Mouse (Mus musculus) large intestine, adult 2 months (tissue): ENCODE measurements around the gene Cyb5rl. TPM values are rescaled to one million over a fixed set of nuclear protein-coding genes. Genes with fewer than 3 reads are reported as not detected.

Experiments
- DNase-seq: peaks from one replicate; pipeline ENCODE4 v3.0.0-alpha.2; 2012; ENCODE audit warnings: low read depth, low spot score
- WGBS: fragments of 180-500 bp; shearing (Covaris S2); methylation state at CpG from one replicate; pipeline ENCODE4 v1.1.7; 2018; 5-methylcytosine and 5-hydroxymethylcytosine counted together
- polyA plus RNA-seq: library from polyadenylated mRNA; depleted of rRNA; stranded (reverse); fragments of >200 nt; gene quantifications from 2 replicates; pipeline ENCODE4 v1.2.3, GENCODE M21; 2012

Gene Cyb5rl
- polyA plus RNA-seq, 1 experiment = 5.0 TPM

DNA sequence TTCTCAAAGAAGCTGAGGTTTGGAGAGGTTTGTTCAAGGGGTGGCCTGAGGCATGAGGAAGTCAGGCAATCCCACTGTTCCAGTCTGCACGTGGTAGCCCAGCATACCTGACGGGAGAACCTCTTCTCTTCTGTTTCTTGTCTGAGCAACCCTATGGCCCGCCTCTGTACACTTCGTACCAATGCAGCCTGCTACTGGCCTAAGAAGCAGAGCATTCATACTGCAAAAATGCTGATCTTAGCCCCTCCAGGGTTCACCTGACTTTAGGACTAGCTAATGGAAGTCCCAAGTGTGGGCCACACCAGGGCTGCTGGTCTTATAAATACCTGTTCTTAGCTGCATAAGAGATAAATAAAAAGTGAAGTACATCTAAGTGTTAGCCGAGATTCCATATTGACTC, 8.4 kb upstream of the Cyb5rl start:
- 77% methylated on average over 5 of the region's 5 CpGs for WGBS
- no peak for DNase-seq

- no peak for DNase-seq
- WGBS = 79% methylated on average over 6 of the region's 6 CpGs
Observed at GRCm38 (mm10) chr4:107058781-107059180, 8.0 kb upstream of the Cyb5rl start.

- no peak for DNase-seq
- WGBS = 91% methylated on average over 4 of the region's 4 CpGs
Observed at GRCm38 (mm10) chr4:107061560-107061959, 5.2 kb upstream of the Cyb5rl start.

DNA sequence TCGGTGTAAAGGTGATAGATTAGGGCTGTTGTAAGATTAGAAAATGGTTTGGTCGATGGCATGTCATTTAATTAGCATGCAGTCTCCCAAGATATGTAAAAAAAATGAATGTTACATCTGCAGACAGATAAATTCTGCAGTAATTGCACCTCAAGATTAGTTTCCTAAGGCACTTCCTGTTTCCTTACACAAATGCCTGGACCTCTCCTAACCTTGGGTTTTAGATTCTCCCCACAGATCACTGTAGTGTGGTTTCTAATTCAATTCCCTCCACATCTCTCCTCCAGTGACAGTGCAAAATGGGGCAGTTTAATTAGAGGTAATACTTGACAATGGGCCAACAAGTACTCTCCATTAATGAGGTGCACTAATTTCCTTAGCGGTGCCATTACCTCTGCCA, 3.6 kb upstream of the Cyb5rl start:
- DNase-seq = no peak
- WGBS = 85% methylated on average over 3 of the region's 3 CpGs

- DNase-seq = no peak
- WGBS = 89% methylated on average over 5 of the region's 5 CpGs
Observed at GRCm38 (mm10) chr4:107064394-107065098, 2.2 kb upstream of the Cyb5rl start.

GRCm38 (mm10) chr4:107067151-107067840, 508 bp downstream of the Cyb5rl start:
- WGBS = 5% methylated on average over 33 of the region's 33 CpGs
- no peak for DNase-seq

- 91% methylated on average over 9 of the region's 9 CpGs for WGBS
- DNase-seq = no peak
Observed at GRCm38 (mm10) chr4:107072343-107072742, 5.6 kb downstream of the Cyb5rl start.

- DNase-seq = no peak
- 74% methylated on average over 5 of the region's 5 CpGs for WGBS
Observed at GRCm38 (mm10) chr4:107075456-107075855, 8.7 kb downstream of the Cyb5rl start.

DNA sequence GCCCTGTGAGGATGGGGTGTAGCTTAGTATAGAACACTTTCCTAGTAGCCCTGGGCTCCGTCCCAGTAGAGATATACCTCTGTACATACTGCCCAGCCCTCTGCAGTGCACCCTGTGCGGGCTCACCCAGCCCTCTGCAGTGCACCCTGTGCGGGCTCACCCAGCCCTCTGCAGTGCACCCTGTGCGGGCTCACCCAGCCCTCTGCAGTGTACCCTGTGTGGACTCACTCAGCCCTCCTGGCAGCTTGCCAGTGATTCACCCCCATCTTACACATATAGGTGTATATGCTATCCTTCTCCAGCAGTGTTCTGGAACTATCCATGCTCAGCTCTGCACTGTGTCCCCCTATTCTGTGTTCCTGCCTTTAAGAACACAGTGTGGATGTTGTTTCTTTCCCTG, 12.1 kb downstream of the Cyb5rl start:
- DNase-seq = no peak
- 78% methylated on average over 4 of the region's 4 CpGs for WGBS

GRCm38 (mm10) chr4:107079716-107080115, 12.9 kb downstream of the Cyb5rl start:
- no peak for DNase-seq

DNA sequence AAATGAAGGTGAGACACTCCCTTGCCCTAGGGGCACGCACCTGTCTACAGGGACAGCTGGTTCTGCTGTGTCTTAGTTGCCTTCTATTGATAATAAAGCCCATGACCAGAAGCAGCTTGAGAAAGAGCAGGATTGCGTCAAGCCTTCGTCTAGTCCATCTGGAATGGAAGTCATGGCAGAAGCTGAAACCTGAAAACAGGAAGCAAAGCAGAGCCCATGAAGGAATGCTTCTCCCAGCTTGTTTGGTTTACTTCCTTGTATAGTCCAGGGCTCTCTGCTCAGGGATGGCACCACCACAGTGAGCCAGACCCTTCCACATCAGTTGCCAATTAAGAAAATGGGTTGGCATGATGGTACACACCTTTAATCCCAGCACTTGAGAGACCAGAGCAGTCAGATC, 15.4 kb downstream of the Cyb5rl start:
- WGBS = 89% methylated on average over 3 of the region's 3 CpGs
- no peak for DNase-seq

DNA sequence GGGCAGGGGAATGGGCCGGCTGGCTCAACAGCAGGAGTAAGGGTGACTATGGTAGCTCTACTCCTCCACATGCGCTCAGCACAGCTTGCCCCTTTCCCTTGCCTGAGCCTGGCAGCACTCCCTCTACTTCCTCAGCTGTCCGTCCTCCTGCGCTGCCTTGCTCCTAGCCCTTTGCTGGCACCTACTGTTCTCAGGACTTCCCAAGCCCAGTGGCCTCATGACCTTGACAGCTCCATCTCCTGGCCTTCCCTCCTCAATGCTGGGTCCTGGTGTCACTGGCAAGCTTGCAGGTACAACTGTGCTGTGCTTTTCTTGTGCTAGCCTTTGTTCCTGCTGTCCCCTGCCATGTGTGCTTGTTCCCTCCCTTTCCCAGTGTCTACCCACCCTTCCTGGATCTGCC, 16.3 kb downstream of the Cyb5rl start:
- 90% methylated on average over 4 of the region's 4 CpGs for WGBS
- no peak for DNase-seq

- no peak for DNase-seq
- 52% methylated on average over 1 of the region's 1 CpGs for WGBS
Observed at GRCm38 (mm10) chr4:107084343-107084742, 17.6 kb downstream of the Cyb5rl start.

GRCm38 (mm10) chr4:107084858-107085257, 18.1 kb downstream of the Cyb5rl start:
- WGBS = 53% methylated on average over 6 of the region's 6 CpGs
- no peak for DNase-seq

DNA sequence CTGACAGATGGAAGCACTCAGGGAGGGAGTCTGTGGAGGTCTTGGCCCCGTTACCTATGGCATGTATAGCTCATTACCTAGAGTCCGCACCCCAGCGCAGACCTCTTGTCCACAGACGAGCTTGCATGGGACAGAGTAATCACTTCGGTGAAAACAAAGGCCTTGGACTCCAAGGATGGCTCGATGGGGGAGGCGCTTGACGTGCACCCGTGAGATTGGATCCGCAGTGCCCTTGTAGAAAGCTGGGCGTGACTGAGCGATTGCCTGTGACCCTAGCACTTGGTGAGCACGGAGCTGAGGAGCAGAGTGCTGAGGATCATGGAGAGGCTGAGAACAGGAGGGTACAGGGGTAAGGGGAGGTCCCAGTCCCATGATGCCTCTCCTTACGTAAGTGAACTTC, 24.9 kb downstream of the Cyb5rl start:
- DNase-seq = no peak
- WGBS = 80% methylated on average over 14 of the region's 14 CpGs

- DNase-seq = no peak
- 74% methylated on average over 16 of the region's 16 CpGs for WGBS
Observed at GRCm38 (mm10) chr4:107094484-107095187, 27.8 kb downstream of the Cyb5rl start.

DNA sequence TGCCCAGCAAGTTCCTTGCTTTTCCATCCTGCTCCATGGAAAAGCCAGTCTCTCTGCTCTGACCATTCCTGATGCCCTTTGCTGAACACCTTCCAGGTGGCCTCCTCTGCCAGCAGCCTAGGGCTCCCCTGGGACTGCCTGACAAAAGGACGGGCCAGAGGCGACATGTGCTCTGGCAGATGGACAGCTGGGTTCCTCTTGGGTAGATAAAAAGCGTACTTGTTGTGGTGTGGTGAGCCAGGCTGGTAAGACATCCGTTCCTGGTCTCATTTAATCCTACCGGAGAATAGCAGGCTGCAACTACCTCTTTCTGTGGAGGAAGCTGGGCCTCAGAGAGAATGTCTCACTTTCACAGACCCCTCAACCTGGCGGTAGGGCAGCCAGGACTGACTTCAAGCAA, 29.3 kb downstream of the Cyb5rl start:
- 82% methylated on average over 6 of the region's 6 CpGs for WGBS
- DNase-seq = no peak

DNA sequence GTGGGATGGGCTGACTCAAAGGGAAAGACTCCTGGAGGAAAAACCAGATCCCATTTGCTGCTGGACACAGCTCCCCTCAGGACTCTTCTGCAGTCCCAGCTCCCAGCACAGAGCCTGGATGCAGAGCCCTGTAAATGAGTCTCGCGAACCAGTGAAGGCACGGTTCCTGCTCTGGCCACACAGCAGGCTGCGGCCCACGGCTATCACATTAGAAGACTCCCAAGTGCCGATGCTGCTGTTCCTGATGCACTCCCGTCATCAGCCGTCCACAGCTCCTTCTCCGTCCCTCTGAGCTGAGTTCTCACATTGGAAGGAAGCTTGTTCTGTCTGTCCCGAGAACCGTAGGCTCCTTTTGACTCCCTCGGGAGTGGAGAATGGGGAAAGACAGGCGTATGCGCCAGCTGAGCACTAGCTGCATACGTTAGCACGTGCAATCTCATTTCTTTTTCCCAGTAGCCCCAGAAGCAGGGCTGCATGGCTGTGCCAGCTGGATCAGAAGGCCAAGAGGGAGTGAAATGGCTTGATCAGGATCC, 30.1 kb downstream of the Cyb5rl start, which contains the start of gene Cdcp2:
Cdcp2 (plus strand) TSS at position 51 of the 533 bp plus-strand sequence.
- 87% methylated on average over 16 of the region's 16 CpGs for WGBS
- no peak for DNase-seq

GRCm38 (mm10) chr4:107097871-107098270, 31.1 kb downstream of the Cyb5rl start:
- DNase-seq = no peak
- WGBS = 49% methylated on average over 15 of the region's 15 CpGs

GRCm38 (mm10) chr4:107098375-107098774, 31.6 kb downstream of the Cyb5rl start:
- 70% methylated on average over 10 of the region's 10 CpGs for WGBS
- DNase-seq = no peak
